15 mouse cellular contexts compared by ENCODE assay signal in the genomic region with DNA sequence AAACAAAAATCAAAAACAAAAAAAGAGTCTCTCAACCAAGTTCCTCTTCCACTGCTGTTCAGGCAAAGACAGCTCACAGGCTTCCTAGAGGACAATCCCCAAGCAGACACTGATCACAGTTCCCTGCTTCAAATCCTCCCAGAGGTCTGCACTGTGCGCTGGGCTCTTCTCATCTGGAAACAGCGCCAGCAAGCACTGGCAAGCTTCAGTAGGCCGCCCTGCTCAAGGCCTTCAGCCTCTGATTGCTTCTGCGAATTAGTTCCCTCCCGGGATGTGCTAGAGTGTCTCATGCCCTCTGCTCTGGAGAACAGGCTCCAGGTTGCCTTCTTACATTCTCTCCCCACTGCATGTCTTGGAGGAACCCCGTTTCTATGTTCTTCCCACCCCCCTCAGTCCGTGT.
"Had no signal": no experiment of that assay in that cellular context is flagged by ENCODE, and none has a peak within 500 bp of the region (broad histone marks: within the 10 kb centered on the region; RNA-seq: fewer than 3 reads in every experiment).

No protein-coding gene starts in this region.

- H3K27me3 ChIP-seq: kidney, embryonic 15.5 days; midbrain, embryonic 12.5 days; midbrain, embryonic 15.5 days; neural tube, embryonic 12.5 days; neural tube, embryonic 15.5 days; stomach, embryonic 15.5 days had no signal

- H3K9ac ChIP-seq: kidney, embryonic 15.5 days; lung, embryonic 14.5 days; midbrain, embryonic 12.5 days; midbrain, embryonic 15.5 days; neural tube, embryonic 12.5 days; neural tube, embryonic 15.5 days; stomach, embryonic 15.5 days had no signal

- H3K27ac ChIP-seq: kidney, embryonic 15.5 days; left cerebral cortex, adult 2 months; macrophage; midbrain, embryonic 12.5 days; midbrain, embryonic 15.5 days; neural tube, embryonic 12.5 days; neural tube, embryonic 15.5 days; stomach, embryonic 15.5 days had no signal

- H3K4me1 ChIP-seq: neural tube, embryonic 12.5 days; stomach, embryonic 15.5 days had no signal

- DNase-seq: kidney, adult 8-10 months; kidney, postnatal 10 days; kidney, postnatal 36 days; layer of hippocampus, postnatal 36 days; lung, embryonic 14.5 days; thymus, postnatal 4 days had no signal

- H3K9me3 ChIP-seq: kidney, embryonic 15.5 days; midbrain, embryonic 12.5 days; midbrain, embryonic 15.5 days; neural tube, embryonic 12.5 days; neural tube, embryonic 15.5 days; stomach, embryonic 15.5 days had no signal

- H3K4me3 ChIP-seq: kidney, embryonic 15.5 days; left cerebral cortex, adult 2 months; midbrain, embryonic 12.5 days; midbrain, embryonic 15.5 days; neural tube, embryonic 12.5 days; neural tube, embryonic 15.5 days; stomach, embryonic 15.5 days had no signal

- ATAC-seq: lung, postnatal 0 days; midbrain, embryonic 15.5 days had no signal

- H3K4me2 ChIP-seq: kidney, embryonic 15.5 days; lung, embryonic 14.5 days; midbrain, embryonic 12.5 days; midbrain, embryonic 15.5 days; neural tube, embryonic 12.5 days; neural tube, embryonic 15.5 days; stomach, embryonic 15.5 days had no signal
